Mouse (Mus musculus): ENCODE measurements around the gene Inpp5b.

Inpp5b gene

GRCm38 (mm10) chr4:124811347-124811975, 69.8 kb downstream of the Inpp5b start:
- peak; percentile 61 to 72 for DNase-seq (ENCODE audit: low spot score in 2 of 2)

DNA sequence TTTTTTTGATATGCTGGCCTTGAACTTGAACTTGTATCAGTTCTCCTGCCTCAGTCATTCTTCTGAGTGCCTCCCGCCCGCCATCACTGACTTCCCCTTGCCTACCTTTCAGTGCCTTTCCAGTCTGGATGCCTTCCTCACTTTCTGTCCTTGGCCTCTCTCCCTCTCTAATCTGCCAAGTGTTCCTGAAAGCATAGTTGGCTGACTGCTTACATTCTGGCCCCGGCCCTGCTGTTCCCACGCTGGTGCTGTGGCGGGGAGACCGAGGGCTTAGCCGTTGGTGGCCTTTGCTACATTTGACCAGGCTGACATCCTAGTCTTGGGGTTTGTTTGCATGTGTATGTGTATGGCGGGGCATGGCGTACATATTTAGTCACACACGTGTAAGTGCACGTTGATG, 74.3 kb downstream of the Inpp5b start:
- peak; percentile 40 to 44 for DNase-seq (ENCODE audit: low spot score in 2 of 2)

DNA sequence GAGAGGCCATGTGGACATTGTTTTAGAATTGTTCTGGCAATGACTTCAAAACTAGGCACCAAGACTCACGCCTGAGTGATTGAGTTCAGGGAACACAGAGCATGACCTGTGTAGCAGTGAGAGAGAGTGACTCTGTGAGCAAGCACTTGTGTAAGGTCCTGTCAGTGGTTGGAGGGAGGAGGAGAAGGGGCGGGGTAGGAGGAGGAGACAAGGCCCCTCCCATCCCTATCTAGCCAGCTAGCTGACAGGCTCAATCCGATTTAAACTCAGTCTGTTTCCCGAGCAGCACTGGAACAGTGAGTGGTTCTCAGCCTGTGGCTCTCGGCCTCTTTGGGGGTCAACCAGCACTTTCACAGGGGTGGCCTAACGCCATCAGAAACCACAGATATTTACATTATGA, 76.2 kb downstream of the Inpp5b start:
- no peak for DNase-seq (ENCODE audit: low spot score in 2 of 2)

DNA sequence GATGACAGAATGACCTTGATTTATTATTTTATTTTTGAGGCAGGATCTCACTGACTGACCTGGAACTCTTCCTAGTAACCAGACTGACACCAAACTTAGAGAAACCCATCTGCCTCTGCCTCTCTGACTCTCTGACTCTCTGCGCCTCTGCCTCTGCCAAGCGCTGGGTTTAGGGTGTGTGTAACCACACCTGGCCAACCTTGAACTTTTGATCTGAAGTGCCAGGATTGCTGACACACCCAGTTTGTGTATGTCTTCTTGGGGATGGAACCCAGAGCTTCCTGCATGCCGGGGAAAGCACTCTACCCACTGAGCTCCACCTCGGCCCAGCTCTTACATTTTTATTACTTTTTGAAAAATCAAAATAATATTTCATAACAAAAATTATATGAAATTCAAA, 77.2 kb downstream of the Inpp5b start:
- no peak for DNase-seq (ENCODE audit: low spot score in 2 of 2)

DNA sequence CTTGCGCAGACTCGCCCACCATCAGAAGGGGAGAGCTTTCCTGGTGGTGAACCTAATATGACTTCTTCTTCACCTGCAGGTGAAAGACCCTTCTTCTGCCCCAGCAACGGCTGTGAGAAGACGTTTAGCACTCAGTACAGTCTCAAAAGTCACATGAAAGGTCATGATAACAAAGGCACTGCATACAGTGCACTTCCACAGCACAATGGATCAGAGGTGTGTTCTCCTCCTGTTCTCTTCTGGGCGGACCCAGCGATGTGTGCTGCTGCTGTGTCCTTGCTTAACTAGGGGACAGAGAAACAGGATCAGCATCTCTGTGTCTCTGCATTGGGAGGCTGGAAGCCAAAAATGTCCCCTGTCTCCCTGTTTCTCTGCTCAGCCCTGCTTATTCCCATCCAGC, 83.3 kb downstream of the Inpp5b start:
- DNase-seq (ENCODE audit: low spot score in 2 of 2) = no peak

GRCm38 (mm10) chr4:124825371-124825965, 83.8 kb downstream of the Inpp5b start:
- no peak for DNase-seq (ENCODE audit: low spot score in 2 of 2)

GRCm38 (mm10) chr4:124829671-124830070, 88.0 kb downstream of the Inpp5b start:
- DNase-seq (ENCODE audit: low spot score in 2 of 2) = no peak

- no peak for DNase-seq (ENCODE audit: low spot score in 2 of 2)
Observed at GRCm38 (mm10) chr4:124832796-124833195, 91.1 kb downstream of the Inpp5b start.

- no peak for DNase-seq (ENCODE audit: low spot score in 2 of 2)
Observed at GRCm38 (mm10) chr4:124838035-124838700, 96.5 kb downstream of the Inpp5b start.

DNA sequence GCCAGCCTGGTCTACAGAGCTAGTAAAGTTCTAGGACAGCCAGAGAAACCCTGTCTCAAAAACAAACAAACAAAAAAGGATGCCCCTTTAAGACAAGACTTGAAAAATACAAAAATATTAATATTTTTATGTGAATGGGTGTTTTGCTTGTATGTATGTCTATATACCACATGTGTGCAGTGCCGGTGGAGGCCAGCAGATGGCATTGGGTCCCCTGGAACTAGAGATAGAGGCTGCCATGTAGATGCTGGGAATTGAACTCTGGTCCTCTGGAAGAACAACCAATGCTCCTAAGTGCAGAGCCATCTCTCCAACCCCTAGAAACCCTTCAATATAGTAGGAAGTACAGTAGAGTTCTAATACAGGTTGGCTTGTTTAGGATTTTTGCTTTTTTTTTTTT, 99.3 kb downstream of the Inpp5b start:
- DNase-seq (ENCODE audit: low spot score in 2 of 2) = no peak

DNA sequence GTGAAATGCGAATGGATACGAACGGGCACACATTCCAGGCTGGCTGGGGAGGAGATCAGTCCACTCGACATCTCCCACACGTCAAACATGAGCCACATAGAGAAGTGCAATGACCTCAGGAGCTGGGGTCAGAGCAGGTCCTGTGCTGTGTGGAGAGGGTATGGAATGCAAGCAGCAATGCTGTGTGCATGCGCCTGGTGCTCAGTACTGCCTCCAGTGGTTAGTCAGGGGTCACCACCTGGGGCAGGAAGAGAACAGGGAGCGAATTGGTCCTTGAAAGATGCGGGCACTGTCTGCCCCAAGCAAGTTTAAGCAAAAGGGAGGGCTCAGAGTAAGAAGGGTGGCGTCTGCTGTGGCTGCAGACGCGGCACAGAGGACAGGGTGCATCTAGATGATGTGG, 101.8 kb downstream of the Inpp5b start:
- DNase-seq (ENCODE audit: low spot score in 2 of 2) = peak in 1 of 2 experiments; percentile 48

DNA sequence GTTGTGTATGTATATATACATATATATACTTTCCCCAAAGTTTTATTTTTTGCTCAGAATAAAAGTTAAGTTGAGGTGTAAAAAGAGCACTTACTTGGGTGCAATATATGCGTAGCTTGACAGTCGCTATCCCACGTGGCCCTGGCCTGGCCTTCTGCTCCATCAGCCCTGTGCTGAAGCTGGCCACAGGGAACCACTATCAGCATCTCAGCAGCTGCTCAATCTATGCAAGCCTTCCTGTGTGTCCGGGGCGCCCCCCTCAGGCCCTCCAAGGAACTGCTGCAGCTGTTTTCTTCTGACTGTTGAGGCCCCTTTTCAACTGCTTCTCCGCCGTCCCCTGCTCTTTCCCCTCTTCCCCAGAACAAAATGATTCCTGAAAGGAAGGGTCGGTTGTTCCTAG, 105.9 kb downstream of the Inpp5b start:
- DNase-seq (ENCODE audit: low spot score in 2 of 2) = peak; percentile 88 to 90

DNA sequence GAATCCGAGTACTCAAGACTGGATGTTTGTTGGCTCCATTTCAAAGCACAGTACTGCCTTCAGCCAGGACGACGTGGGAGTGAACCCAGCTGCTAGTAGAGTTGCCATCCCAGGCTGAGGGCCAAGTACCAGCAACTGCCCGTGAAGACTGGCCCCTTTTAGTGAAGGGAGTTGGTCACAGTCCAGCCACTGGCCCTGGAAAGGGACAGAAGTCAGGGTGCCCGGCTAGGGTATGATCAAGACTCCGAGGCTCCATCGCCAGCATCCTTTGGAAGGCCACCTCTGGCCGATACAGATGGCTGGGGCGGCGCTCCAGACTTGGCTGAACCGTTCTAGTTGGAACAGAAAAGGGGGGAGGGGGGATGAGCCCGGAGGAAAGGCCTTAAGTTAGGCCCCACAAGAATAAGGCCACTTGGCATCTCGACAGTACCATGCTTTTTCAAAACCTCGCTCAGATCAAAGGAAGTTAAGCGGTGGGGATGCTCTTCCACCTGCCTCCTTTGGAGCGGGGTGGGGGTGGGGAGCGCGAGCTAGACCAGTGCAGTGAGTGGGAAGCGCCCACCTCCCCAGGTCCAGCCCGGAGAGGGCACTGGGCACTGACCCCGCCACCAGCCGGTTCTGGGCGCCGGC, 108.1 kb downstream of the Inpp5b start:
- DNase-seq (ENCODE audit: low spot score in 2 of 2) = peak; percentile 91 to 93

- peak; percentile 96 for DNase-seq (ENCODE audit: low spot score in 2 of 2)
Observed at GRCm38 (mm10) chr4:124850261-124850913, 108.7 kb downstream of the Inpp5b start, which contains the start of gene Yrdc. Gene Yrdc, plus strand, starts transcription at chr4:124850679.

All from right cerebral cortex, postnatal 10 days (tissue).